Mouse (Mus musculus) heart, adult 8-10 months (tissue): Measurements from ENCODE around the gene Hist2h3b. TPM values are rescaled to one million over a fixed set of nuclear protein-coding genes. Genes with fewer than 3 reads are reported as not detected.
A peak's percentile ranks its signal among the peaks of the same experiment; 100 is the strongest.

Experiments
- DNase-seq: peaks from one replicate; pipeline ENCODE4 v3.0.0; 2022; ENCODE audit warnings: low spot score
- microRNA-seq: library from miRNA; unstranded; fragments of <30 nt; microRNA quantifications from one replicate; pipeline ENCODE4 v1.2.0, GENCODE M21; 2022
- total RNA-seq, 4 experiments: library from RNA; stranded (reverse); gene quantifications; 2 replicates each; pipeline ENCODE4 v1.2.4; 2022

Hist2h3b gene
- total RNA-seq, 4 experiments from 2014 or later = 12.2 to 24.7 (median 15.9) TPM

DNA sequence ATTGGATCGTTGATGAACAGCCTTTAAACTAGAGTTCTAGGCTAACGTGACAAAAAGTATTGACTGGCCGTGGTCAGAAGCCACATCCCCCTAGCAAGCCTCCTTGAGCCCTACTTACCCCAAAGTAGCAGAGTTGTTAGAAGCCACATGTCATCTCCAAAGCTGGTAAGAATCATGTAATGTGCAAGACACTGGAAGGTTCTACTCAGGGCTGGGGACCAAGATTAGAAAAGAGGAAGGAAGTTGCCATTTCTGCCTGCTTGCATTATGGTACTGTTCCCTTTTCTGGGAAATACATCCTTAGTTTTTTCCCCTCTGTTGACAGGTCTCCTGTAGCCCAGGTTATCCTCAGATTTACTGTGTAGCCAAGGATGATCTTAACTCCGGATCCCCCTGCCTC, 25.3 kb downstream of the Hist2h3b start, which contains the start of gene Fcgr1:
Gene Fcgr1 (minus strand): TSS at position 183 of the 400 bp plus-strand sequence.
- no peak for DNase-seq

DNA sequence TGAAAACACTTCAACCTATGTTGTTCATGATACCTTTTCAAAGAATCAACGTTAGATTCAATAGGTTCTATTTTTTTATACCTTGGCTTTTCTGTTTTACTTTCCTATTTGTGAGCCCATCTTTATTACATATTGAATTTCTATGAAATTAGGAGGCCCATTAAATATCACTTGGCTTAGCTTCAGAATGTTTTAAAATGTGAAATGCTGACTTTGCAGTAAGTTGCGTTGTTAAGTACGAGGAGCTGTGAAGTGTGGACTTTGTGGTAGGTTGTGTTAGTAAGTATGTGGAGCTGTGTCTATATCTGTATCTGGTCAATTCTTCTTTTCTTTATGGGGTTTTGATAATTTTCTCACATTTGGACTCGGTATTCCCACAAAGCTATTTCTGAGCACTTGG, 29.9 kb downstream of the Hist2h3b start:
- DNase-seq = no peak

DNA sequence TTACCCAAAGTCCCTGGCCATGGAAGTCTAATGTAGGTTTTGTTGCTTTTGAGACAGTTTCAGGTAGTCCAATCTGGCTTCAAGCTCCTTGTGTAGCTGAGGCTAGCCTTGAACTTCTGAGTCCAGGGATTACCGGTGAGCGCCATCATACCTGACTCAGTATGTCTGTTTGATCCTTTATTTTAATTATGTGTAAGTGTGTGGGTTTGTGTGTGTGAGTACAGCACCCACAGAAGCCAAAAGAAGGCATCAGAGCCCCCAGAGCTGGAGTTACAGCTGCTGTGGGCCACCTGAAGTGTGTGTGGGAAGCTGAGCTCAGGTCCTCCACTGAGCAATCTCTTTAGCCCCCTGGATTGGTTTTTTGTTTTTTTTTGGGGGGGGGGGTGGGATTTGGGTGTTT, 31.1 kb downstream of the Hist2h3b start:
- DNase-seq = no peak

DNA sequence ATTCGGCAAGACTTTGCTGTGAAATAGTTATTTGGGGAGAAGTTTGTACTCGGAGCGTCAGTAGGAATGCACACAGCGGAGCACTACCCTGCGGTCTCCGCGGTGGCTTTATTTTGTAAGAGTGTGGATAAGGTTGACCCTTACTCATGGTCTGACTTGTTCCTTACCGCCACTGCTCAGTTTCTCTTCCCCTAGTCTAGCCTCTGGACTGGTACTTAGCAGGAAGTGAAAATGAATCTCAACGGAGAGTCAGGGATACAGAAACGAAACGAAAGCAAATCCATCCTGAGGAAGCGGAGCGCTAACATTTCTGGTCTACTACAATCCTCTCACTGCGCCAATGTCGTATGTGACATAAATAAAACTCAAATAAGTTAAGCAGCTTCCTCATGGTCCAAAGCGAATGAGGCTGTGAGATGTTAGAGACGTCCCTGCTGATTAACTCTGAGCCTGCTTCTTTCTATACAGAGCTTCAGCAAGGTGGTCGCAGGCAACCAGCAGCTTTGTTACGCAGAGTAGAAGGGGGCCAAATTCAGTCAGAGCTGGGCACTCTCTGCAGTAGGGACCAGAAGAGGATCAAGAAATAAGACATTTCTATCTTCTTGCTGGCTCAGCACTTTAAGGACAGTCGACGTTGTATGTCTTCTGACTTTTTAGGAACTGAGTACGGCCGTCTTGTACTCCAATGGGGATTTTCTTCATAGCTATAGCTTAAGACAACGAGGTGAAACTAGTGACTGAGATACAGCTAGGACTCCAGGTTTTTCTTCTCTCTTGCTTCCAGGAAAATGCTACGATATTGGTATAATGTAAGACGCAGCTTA, 32.5 kb downstream of the Hist2h3b start:
- peak; percentile 38 for DNase-seq

DNA sequence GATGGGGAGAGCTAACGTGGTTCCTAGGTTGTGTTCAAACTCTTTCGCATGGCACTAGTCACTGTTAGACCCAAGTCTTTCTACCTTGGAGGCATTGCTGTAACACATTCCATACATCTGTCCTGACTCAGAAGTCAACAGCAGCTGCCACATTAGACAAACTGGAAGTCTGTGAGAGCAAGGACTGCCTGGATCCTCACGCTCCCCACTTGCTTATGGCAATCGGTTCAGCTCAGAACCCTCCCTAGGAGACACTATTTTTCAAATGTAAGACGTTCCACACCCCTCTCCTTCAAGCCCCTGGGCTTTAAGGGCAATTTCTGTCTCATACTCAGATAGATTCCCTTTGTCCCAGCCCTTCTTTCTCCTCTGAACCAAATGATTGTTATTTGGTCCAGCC, 33.6 kb downstream of the Hist2h3b start:
- no peak for DNase-seq

DNA sequence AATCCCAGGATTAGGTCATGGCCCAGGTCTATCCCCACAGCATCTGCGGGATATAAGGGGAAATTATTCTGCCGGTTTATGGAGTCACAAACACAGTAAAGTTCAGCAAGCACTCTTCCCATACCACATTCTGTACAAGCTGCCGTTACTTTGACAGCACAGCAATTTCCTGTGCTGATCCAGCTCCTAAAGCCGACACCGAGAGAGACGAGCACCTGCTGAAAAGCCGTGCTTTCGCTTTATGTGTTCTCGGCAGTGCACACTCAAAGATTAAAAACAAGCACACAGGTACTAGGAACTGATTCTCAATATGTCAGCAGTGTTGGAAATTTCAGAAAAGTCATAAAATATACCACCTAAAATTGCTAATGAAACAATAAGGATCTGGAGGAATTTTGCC, 38.1 kb downstream of the Hist2h3b start:
- DNase-seq = no peak

DNA sequence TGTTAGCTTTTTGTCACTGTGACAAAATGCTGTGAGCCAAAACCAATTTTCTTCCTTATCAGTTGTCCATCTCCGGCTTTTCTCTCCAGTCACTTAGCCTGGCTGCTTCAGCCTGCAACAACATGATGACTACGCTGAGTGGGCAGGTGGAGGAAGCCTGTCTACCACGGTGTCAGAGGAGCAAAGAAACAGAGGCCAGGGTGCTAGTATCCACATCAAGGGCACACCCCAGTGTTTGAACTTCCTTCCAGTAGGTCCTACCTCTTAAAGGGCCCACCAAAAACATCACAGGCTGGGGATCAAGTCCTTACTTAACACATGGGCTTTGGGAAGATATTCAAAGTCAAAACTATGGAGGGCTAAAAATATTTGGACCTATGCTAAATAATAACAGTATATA, 41.0 kb downstream of the Hist2h3b start:
- DNase-seq = no peak

DNA sequence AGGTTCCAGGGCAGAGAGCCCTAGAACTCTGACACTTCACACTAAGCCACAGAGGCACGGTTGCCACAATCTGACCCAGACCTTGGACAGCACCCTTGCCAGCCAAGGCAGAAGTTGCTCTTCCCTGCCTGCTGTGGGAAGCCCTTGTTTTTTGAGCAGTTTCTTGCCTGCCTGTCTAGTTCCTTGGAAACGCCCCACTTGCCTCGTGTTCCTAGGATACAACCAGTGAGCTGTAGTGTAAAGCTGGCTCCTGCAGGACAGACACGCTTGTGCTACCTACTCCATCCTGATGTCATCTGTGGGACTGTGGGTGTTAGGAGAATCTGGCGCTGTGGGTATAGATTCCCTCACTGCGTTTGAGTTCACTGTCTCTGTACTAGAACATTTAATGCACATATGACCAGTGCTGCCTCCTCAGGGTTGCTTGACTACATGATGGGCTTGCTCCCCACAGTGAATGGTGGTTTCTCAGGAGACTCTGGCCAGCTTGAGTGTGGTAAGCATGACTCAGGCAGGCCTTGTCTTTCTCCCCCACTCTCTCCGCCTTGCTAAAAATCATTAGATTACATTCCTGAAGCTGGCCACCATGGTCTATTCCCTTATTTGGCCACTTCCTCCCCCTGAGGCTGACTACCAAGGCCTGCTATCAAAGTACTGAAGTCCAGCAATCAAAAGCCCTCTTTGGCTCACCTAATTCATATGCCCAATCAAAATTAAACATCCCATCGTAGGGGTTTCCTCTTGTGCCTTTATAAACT, 44.1 kb downstream of the Hist2h3b start:
- DNase-seq = no peak

Small RNAs within 50 kb of the gene (microRNA-seq; reads per million reads assigned to microRNA genes)
- gene Gm44492 = not detected
- gene Gm47311 = not detected
- gene Gm47313 = not detected

Other genes with a start within 250 kb of the Hist2h3b start
- 10 to 100 TPM; 27.2 to 33.8 (median 30.0) TPM for gene Vps45, start 210.2 kb upstream of the Hist2h3b start, total RNA-seq
- 10 to 100 TPM; 55.4 to 63.1 (median 59.8) TPM for gene Otud7b, start 164.1 kb upstream of the Hist2h3b start, total RNA-seq
- 1 to 10 TPM; 1.7 to 3.0 (median 2.2) TPM for gene Mtmr11, start 106.7 kb upstream of the Hist2h3b start, total RNA-seq
- gene Sf3b4, start 96.3 kb upstream of the Hist2h3b start, total RNA-seq = 10 to 100 TPM; 14.1 to 17.2 (median 16.2) TPM
- gene Sv2a, start 87.5 kb upstream of the Hist2h3b start, total RNA-seq = 1 to 10 TPM; 1.6 to 7.0 (median 4.2) TPM
- 10 to 100 TPM; 24.1 to 35.6 (median 29.8) TPM for gene Bola1, start 48.9 kb upstream of the Hist2h3b start, total RNA-seq
- gene Hist2h2ab, start 48.8 kb upstream of the Hist2h3b start, total RNA-seq = 1 to 10 TPM; 1.4 to 3.6 (median 2.9) TPM
- gene Hist2h2ac, start 47.8 kb upstream of the Hist2h3b start, total RNA-seq = 10 to 100 TPM; 17.5 to 26.5 (median 24.3) TPM
- gene Hist2h2be, start 47.5 kb upstream of the Hist2h3b start, total RNA-seq = 10 to 100 TPM in 2 of 4 experiments, 1 to 10 TPM in 2; 8.3 to 10.2 (median 9.8) TPM
- gene Hist2h3c2, start 29.5 kb upstream of the Hist2h3b start, total RNA-seq = 1 to 10 TPM; 4.1 to 8.4 (median 6.8) TPM
- 100 to 1,000 TPM; 141 to 256 (median 216) TPM for gene Hist2h2aa2, start 28.4 kb upstream of the Hist2h3b start, total RNA-seq
- gene Hist2h2aa1, start 23.2 kb upstream of the Hist2h3b start, total RNA-seq = 10 to 100 TPM in 3 of 4 experiments, 1 to 10 TPM in 1; 8.5 to 81.5 (median 26.6) TPM
- not detected for gene Hist2h3c1, start 22.0 kb upstream of the Hist2h3b start, total RNA-seq
- 10 to 100 TPM; 10.8 to 16.2 (median 12.3) TPM for gene Hist2h4, start 5.3 kb upstream of the Hist2h3b start, total RNA-seq
- 10 to 100 TPM; 28.0 to 42.3 (median 33.7) TPM for gene Hist2h2bb, start 1.1 kb downstream of the Hist2h3b start, total RNA-seq
- 1 to 10 TPM in 1 of 4 experiments, under 1 TPM in 3; 0.38 to 1.1 (median 0.66) TPM for gene Fcgr1, start 25.3 kb downstream of the Hist2h3b start, total RNA-seq
- not detected for gene BC107364, start 183.7 kb downstream of the Hist2h3b start, total RNA-seq